26 mouse cellular contexts compared by ENCODE assay signal in genomic region chr1:191496676-191497075, GRCm38 (mm10).
"Had no signal": no experiment of that assay in that cellular context is flagged by ENCODE, and none has a peak within 500 bp of the region (broad histone marks: within the 10 kb centered on the region; RNA-seq: fewer than 3 reads in every experiment).

No protein-coding gene starts in this region.

- ATAC-seq: hindbrain, embryonic 16.5 days; inflammation-experienced regulatory T-cells, adult 6 months; intestine, embryonic 15.5 days; intestine, postnatal 0 days had no signal

- H3K9me3 ChIP-seq: heart, embryonic 10.5 days; heart, embryonic 12.5 days; hindbrain, embryonic 10.5 days; hindbrain, embryonic 12.5 days; intestine, embryonic 15.5 days; kidney, embryonic 15.5 days; limb, embryonic 10.5 days; limb, embryonic 12.5 days; liver, embryonic 13.5 days; liver, embryonic 15.5 days had no signal

- H3K4me2 ChIP-seq: heart, embryonic 12.5 days; hindbrain, embryonic 12.5 days; hindbrain, embryonic 14.5 days; intestine, embryonic 15.5 days; kidney, embryonic 15.5 days; limb, embryonic 12.5 days; liver, embryonic 11.5 days; liver, embryonic 13.5 days; liver, embryonic 15.5 days had no signal

- H3K27ac ChIP-seq: heart, embryonic 10.5 days; hindbrain, embryonic 10.5 days; hindbrain, embryonic 12.5 days; hindbrain, embryonic 14.5 days; intestine, embryonic 15.5 days; kidney, embryonic 15.5 days; layer of hippocampus, adult 2 months; left cerebral cortex, adult 2 months; limb, embryonic 10.5 days; limb, embryonic 12.5 days; liver, embryonic 13.5 days; liver, embryonic 15.5 days had no signal

- H3K4me3 ChIP-seq: heart, embryonic 10.5 days; heart, embryonic 12.5 days; hindbrain, embryonic 10.5 days; hindbrain, embryonic 12.5 days; intestine, embryonic 15.5 days; kidney, embryonic 15.5 days; layer of hippocampus, adult 2 months; left cerebral cortex, adult 2 months; limb, embryonic 10.5 days; limb, embryonic 12.5 days; liver, embryonic 13.5 days; liver, embryonic 15.5 days had no signal

- H3K4me1 ChIP-seq: limb, embryonic 10.5 days; limb, embryonic 12.5 days had no signal

- DNase-seq: gastrocnemius, postnatal 25 days; heart, postnatal 10 days; heart, postnatal 4 days; kidney, adult 18-20 months; kidney, adult 9 months; kidney, postnatal 10 days; kidney, postnatal 25 days; kidney, postnatal 4 days; liver; liver, embryonic 13.5 days had no signal

- H3K36me3 ChIP-seq: heart, embryonic 10.5 days; heart, embryonic 12.5 days; hindbrain, embryonic 10.5 days; hindbrain, embryonic 12.5 days; intestine, embryonic 15.5 days; kidney, embryonic 15.5 days; limb, embryonic 10.5 days; limb, embryonic 12.5 days; liver, embryonic 13.5 days; liver, embryonic 15.5 days had no signal

- H3K9ac ChIP-seq: heart, embryonic 12.5 days; hindbrain, embryonic 12.5 days; hindbrain, embryonic 14.5 days; intestine, embryonic 15.5 days; kidney, embryonic 15.5 days; limb, embryonic 12.5 days; liver, embryonic 13.5 days; liver, embryonic 15.5 days had no signal

- H3K27me3 ChIP-seq: heart, embryonic 12.5 days; hindbrain, embryonic 12.5 days; intestine, embryonic 15.5 days; kidney, embryonic 15.5 days; limb, embryonic 12.5 days; liver, embryonic 13.5 days; liver, embryonic 15.5 days had no signal
